Mouse (Mus musculus) macrophage (primary cell): ENCODE data around the gene Fpr3. TPM values are rescaled to one million over a fixed set of nuclear protein-coding genes. Genes with fewer than 3 reads are reported as not detected.
"Not testable (repeated sequence)": the region's sequence is repeated elsewhere in the genome, so short reads cannot be mapped to it uniquely, and the experiment has no call there.

Source experiments
- H3K27ac ChIP-seq: fragments of 350-480 bp; formaldehyde crosslinking; 2 replicates; pipeline ENCODE4 v1.9.0; 2021
- H3K36me3 ChIP-seq: fragments of 350-480 bp; formaldehyde crosslinking; 2 replicates; pipeline ENCODE4 v1.9.0; 2021; ENCODE audit errors: inconsistent target
- H3K4me3 ChIP-seq: fragments of 350-480 bp; formaldehyde crosslinking; 2 replicates; pipeline ENCODE4 v1.9.0; 2021; ENCODE audit errors: inconsistent target
- H3K79me2 ChIP-seq: fragments of 350-480 bp; formaldehyde crosslinking; 2 replicates; pipeline ENCODE4 v1.9.0; 2021; ENCODE audit errors: inconsistent target
- WGBS: methylation state at CpG from one replicate; pipeline ENCODE4 v1.1.7; 2026; ENCODE audit warnings: inconsistent platforms; ENCODE audit not compliant: missing documents; 5-methylcytosine and 5-hydroxymethylcytosine counted together
- polyA plus RNA-seq: library from polyadenylated mRNA; stranded (reverse); fragments of 250-400 nt; gene quantifications from 3 replicates; pipeline ENCODE4 v1.2.4, GENCODE M21; 2018; ENCODE audit warnings: inconsistent platforms
- total RNA-seq, 78 experiments: library from RNA; depleted of rRNA; stranded (reverse); fragments of 250-400 nt; gene quantifications; 1 replicate in 9 of 78; 2 replicates in 24 of 78; 3 replicates in 43 of 78; 4 replicates in 2 of 78; pipeline ENCODE4 v1.2.4; 2018; ENCODE audit warnings: inconsistent platforms in 56 of 78

Fpr3 gene
- total RNA-seq (2018; cell fraction: chromatin; rRNA removed): under 1 TPM in 1 of 26 experiments, not detected in 25; 0.59 TPM
- not detected for total RNA-seq (2018; cell fraction: cytosol; rRNA removed)
- total RNA-seq (2018; cell fraction: nucleus; rRNA removed): under 1 TPM in 1 of 26 experiments, not detected in 25; 0.46 TPM
- polyA plus RNA-seq: not detected in 3 replicates

- Histone ChIP-seq H3K79me2 (no peaks in the 10 kb centered on the region), H3K36me3 (no peaks in the 10 kb centered on the region), H3K4me3 (no peak within 1 kb of the TSS), H3K27ac (no peak within 1 kb of the TSS)
- 10% methylated on average over 1 of the region's 1 CpGs for WGBS
Measured at GRCm38 (mm10) chr17:17887774-17888248, at the start of gene Fpr3, which contains the start of gene Fpr2. TSS of gene Fpr3 (plus strand) at chr17:17887852. TSS of gene Fpr2 (plus strand) at chr17:17887824.

- H3K27ac ChIP-seq: peak overlapping the region; percentile 88
- H3K79me2 ChIP-seq: peaks cover 7% of the 10 kb centered on the region; the same call in 1 of the 2 replicates
- H3K36me3 ChIP-seq: no peaks in the 10 kb centered on the region
- peak overlapping the region; percentile 80 for H3K4me3 ChIP-seq
- WGBS: 1% methylated on average over 41 of the region's 43 CpGs
Measured at GRCm38 (mm10) chr17:17837919-17838701, 49.5 kb upstream of the Fpr3 start.

GRCm38 (mm10) chr17:17839276-17839675 is 48.4 kb upstream of the Fpr3 start:
- Histone ChIP-seq H3K27ac (0 out of 2 replicates have a peak overlapping the region, but pooled peaks have one; percentile 88), H3K79me2 (peaks cover 7% of the 10 kb centered on the region; the same call in 1 of the 2 replicates), H3K36me3 (no peaks in the 10 kb centered on the region), H3K4me3 (peak overlapping the region; percentile 80; the same call in 1 of the 2 replicates)
- WGBS: 95% methylated on average over 2 of the region's 2 CpGs

- no peaks in the 10 kb centered on the region for H3K36me3 ChIP-seq
- no peak overlapping the region for H3K27ac ChIP-seq
- WGBS: 79% methylated on average over 7 of the region's 7 CpGs
- H3K4me3 ChIP-seq: no peak overlapping the region
- peaks cover 7% of the 10 kb centered on the region; the same call in 1 of the 2 replicates for H3K79me2 ChIP-seq
Measured at GRCm38 (mm10) chr17:17840796-17841195, 46.9 kb upstream of the Fpr3 start.

GRCm38 (mm10) chr17:17843534-17844261 is 44.0 kb upstream of the Fpr3 start:
- H3K27ac ChIP-seq: no peak overlapping the region
- H3K4me3 ChIP-seq: no peak overlapping the region
- 84% methylated on average over 25 of the region's 27 CpGs for WGBS
- H3K36me3 ChIP-seq: no peaks in the 10 kb centered on the region
- peaks cover 5% of the 10 kb centered on the region; the same call in 1 of the 2 replicates for H3K79me2 ChIP-seq

- WGBS: 76% methylated on average over 3 of the region's 3 CpGs
- H3K36me3 ChIP-seq, H3K4me3 ChIP-seq, H3K27ac ChIP-seq, H3K79me2 ChIP-seq: not testable (repeated sequence)
Measured at GRCm38 (mm10) chr17:17844606-17845005, 43.0 kb upstream of the Fpr3 start.

- H3K79me2 ChIP-seq: no peaks in the 10 kb centered on the region
- no peak overlapping the region for H3K27ac ChIP-seq
- H3K36me3 ChIP-seq: no peaks in the 10 kb centered on the region
- 56% methylated on average over 10 of the region's 10 CpGs for WGBS
- no peak overlapping the region for H3K4me3 ChIP-seq
Measured at GRCm38 (mm10) chr17:17845187-17846027, 42.2 kb upstream of the Fpr3 start.

- Histone ChIP-seq H3K79me2 (no peaks in the 10 kb centered on the region), H3K27ac (no peak overlapping the region), H3K4me3 (no peak overlapping the region), H3K36me3 (no peaks in the 10 kb centered on the region)
- 21% methylated on average over 2 of the region's 2 CpGs for whole genome bisulfite sequencing
Measured at GRCm38 (mm10) chr17:17848988-17849387, 38.7 kb upstream of the Fpr3 start.

- Histone ChIP-seq H3K36me3 (no peaks in the 10 kb centered on the region), H3K27ac (no peak overlapping the region), H3K4me3 (no peak overlapping the region), H3K79me2 (no peaks in the 10 kb centered on the region)
- WGBS: 43% methylated on average over 55 of the region's 55 CpGs
Measured at GRCm38 (mm10) chr17:17849906-17850712, 37.5 kb upstream of the Fpr3 start.

- Histone ChIP-seq H3K27ac (no peak within 1 kb of the TSS), H3K36me3 (no peaks in the 10 kb centered on the region), H3K4me3 (no peak within 1 kb of the TSS), H3K79me2 (no peaks in the 10 kb centered on the region)
- WGBS: 82% methylated on average over 7 of the region's 8 CpGs
Measured at GRCm38 (mm10) chr17:17855064-17855838, 32.4 kb upstream of the Fpr3 start, which contains the start of gene Has1. TSS of gene Has1 (minus strand) at chr17:17855205.

- no peaks in the 10 kb centered on the region for H3K79me2 ChIP-seq
- H3K27ac ChIP-seq: no peak overlapping the region
- H3K4me3 ChIP-seq: no peak overlapping the region
- no peaks in the 10 kb centered on the region for H3K36me3 ChIP-seq
- 92% methylated on average over 1 of the region's 1 CpGs for WGBS
Measured at GRCm38 (mm10) chr17:17856612-17857011, 31.0 kb upstream of the Fpr3 start.

GRCm38 (mm10) chr17:17857446-17857845 is 30.2 kb upstream of the Fpr3 start:
- no peaks in the 10 kb centered on the region for H3K36me3 ChIP-seq
- H3K4me3 ChIP-seq: no peak overlapping the region
- no peak overlapping the region for H3K27ac ChIP-seq
- 50% methylated on average over 1 of the region's 1 CpGs for WGBS
- H3K79me2 ChIP-seq: no peaks in the 10 kb centered on the region

- 50% methylated on average over 1 of the region's 3 CpGs for WGBS
- Histone ChIP-seq H3K4me3 (no peak overlapping the region), H3K79me2 (no peaks in the 10 kb centered on the region), H3K27ac (no peak overlapping the region), H3K36me3 (no peaks in the 10 kb centered on the region)
Measured at GRCm38 (mm10) chr17:17860110-17860509, 27.5 kb upstream of the Fpr3 start.
